Mouse (Mus musculus): ENCODE results near the gene Syt13.

The Syt13 gene

DNA sequence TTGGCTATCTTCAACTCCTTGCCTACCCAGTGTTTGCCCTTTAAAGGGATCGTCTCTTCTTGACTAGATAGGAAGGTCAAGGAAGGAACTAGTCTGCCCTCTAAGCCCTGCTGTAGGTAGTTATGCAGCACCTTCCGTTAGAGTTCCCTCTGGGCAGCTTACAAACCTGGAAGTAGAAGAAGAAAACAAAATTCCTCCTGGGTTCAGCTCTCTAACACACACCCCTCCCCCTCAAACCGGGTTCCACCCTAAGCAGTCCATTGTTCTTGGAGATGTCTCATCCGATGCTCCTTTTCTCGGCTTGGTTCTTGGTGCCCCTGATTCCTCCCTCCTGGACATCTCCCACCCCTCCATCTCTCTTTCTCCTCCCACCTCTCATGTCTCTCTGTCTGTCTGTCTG is 14.8 kb downstream of the Syt13 start:
- no peak for DNase-seq

DNA sequence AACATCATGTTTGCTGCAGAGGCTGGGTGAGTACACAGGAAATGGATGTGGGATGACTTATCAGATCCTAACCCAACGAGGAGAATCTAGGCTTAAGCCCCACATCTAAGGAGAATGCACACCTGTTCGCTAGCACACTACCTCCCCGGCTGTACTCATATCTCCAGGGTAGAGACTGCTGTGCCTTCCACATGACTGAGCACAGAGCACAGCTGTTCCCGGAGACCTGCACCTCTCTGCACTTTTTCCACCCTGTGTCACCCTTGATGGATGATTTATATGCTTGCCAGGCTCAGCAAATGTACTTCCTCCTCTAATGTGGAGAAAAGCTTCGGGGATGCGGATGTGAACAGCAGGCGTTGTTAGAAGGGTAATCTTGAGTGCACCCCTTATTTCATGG is 16.2 kb downstream of the Syt13 start:
- no peak for DNase-seq

DNA sequence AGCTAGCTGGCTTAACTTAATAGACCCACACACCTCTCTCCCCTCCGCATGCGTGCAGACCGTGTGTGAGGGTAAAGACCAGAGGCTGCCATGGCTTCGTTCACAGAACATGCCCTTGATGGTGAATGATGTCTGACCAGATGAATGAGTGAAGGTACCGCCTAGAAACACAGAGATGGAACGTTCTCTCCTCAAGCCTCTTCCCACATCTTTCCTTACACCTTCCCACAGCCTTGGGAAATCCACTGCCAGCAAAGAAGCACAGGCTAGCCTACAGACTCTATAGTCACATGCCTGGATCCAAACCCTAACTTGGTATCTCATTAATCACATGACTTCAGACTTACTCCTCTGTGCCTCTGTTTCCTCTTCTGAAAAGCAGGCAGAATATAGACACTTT is 18.5 kb downstream of the Syt13 start:
- no peak for DNase-seq

DNA sequence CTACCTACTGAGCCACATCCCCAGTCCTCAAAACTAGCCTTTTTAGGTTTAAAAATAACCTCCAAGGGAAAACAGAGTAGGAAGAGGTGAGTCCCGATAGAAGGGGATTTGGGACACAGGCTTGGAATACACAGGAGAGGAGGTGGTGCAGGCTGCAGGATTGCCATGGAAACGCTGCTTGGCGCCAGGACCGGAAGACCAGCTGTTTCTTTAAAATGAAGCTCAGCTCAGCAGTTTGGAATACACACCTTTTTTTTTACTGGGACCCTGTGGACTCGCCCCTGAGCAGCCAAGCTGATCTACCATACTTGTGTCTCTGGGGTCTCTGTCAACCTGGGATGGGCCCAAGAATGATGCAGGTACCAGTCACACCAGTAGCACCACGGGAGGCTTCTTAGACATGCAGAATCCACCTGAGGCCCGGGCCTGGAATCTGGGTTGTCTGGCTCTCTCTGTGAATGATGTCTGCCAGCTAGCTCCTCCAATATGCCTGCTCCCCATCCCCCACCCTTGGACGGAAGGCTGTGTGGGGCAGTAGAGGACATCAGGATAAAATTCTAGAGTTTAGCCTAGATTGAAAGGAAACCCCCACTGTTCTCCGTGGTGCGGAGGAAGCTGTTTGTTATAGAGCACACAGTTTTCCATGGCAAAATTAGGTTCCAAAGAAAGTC is 19.5 kb downstream of the Syt13 start:
- peak; percentile 73 for DNase-seq

DNA sequence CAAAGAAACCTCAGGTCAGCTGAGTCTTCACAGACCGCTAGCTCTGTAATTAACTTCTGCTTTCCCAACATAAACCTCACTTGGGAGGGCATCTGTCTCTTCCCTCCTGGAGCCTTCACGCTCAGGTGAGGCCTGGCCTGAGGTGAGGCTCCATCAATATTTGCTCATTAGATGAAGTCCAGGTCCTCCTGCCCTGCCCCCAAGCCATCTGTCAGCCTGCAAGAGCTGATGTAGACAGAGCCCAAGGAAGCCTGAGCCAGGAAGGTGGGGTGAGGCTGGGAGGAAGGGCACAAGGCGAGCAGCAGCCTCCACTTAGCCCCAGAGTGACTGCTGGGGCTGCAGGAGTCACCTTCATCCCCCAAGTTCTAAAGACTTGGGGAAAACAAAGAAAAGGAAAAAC is 20.6 kb downstream of the Syt13 start:
- DNase-seq: peak; percentile 95

DNA sequence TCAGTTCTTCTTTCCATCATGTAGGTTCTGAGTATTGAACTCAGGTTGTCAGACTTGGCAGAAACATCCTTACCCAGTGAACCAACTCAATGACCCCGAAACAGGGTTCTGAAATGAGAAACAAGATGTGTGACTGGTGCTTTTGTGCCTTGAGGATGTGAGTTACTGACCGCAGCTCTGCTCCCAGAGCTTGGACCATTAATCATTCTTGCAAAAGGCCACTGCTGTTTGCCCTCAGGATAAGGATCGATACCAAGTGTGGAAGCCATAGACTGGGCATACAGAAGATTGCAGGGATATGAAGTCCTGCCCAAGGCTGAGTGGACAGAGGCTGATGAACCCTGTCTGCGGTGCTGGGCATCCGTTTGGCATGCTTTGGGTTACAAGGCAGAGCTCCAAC is 23.2 kb downstream of the Syt13 start:
- no peak for DNase-seq

DNA sequence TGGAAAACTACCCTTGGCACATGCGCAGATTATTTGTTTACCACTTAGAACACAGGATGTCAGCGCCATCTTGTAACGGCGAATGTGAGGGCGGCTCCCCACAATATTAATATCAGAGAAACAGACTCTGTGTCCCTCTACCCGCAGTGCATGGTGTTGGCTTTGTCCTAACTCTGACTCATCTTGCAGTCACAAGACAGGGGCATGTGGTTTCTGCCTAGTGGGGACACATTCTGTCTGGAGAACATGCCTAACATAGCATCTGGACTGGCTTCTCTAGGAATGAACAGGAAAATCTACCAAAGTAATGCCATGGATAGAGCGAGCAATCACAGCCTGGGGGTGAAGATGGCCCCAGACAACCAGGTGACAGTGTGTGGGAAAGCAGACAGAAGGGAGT is 23.9 kb downstream of the Syt13 start:
- DNase-seq: no peak

DNA sequence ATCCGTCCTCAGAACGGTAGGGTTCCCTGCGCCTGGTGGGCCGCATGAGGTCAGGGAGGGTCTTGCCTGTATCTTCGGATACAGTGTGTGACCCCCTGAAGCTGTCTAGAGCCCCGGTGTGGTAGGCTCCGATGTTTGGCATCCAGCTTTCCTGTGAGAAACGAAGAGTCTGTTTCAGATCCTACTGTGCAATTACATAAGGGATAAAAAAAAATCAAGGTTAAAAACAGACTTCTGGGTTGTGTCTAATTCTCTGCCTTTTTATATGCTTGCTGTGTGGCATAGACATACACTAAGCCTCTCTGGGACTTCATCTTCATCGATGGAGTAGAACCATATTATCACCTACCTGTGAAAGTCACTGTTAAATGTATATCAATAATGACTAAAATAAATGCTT is 26.1 kb downstream of the Syt13 start:
- no peak for DNase-seq

DNA sequence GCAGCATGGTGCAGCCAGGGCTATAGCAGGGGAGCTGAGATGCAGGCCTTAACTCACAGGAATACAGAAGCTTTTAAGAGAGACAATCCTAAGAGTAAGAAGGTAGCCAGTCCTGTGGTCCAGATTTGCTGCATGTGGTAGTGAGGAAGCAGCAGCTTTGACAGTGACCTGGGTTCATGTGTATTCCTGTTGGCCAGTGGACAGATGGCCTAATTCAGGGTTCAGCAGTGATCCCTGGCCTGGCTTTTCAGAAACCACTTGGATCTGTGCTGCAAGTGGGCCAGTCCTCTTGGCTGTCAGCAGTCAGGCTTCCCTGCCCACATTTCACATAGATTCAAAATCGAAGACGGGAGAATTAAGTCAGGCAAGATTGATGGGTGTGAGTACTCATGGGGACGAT is 26.6 kb downstream of the Syt13 start:
- DNase-seq: peak; percentile 71

DNA sequence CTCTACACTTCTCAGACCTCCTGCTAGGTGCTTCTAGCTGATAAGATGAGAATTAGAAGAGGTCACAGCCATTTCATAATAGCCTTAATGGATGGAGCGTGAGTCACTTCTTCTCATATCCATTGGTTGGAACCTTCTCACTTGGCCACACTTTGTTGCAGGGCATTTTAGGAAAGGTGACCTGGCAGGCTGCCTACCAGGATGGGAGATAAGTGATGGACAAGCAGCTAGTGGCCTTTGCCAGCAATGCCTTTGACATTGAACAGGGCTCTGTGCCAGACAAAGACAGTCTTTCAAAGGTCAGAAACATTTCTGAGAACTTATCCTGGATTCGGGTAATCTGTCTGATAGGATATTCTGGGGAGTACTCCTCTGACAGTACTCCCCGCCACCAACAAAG is 28.5 kb downstream of the Syt13 start:
- DNase-seq: no peak

DNA sequence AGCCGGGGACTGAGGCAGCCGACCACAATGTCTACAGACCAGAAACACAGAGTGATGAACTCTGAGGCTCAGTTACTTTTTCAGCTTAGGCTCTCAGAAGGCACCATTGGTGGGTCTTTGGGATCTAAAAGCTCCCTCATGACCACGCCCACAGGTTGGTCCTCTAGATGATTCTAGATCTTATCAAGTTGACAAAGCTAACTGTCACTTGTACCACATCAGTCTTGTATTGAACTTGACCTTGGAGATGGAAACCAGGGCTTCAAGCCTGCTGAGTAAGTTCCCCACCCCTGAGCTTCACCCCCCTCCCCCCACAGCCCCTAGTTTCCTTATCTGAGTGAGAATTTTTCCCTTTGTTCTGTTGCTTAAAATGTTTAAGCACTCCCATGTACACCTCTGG is 29.5 kb downstream of the Syt13 start:
- no peak for DNase-seq

DNA sequence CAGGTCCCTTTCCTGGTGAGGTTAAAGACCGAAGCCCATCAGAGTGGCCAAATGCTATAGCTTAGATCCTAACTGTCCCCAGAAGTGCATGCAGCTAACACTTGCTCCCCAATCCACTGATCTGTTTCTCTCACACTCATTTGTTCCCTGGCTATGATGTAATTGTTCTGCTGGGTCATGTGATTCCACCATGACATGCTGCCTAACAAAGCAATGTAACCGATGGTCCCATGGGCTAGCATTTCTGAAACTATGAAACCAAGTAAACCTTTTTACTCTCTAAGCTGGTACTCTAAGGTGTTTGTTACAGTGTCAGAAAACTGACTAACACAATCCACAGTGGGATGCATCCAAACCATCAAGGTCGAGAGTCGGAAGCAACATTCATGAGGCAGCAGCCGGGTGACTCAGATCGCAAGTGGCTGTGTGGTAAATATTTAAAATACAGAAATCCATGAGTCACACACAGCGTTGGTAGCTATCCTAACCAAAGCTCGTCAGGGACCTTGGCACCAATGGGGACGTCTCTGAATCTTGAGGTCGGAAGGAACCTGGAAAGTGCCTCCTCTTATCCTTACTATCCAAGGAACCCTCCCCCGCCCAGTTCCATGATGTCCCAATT is 30.3 kb downstream of the Syt13 start:
- DNase-seq: peak; percentile 9

DNA sequence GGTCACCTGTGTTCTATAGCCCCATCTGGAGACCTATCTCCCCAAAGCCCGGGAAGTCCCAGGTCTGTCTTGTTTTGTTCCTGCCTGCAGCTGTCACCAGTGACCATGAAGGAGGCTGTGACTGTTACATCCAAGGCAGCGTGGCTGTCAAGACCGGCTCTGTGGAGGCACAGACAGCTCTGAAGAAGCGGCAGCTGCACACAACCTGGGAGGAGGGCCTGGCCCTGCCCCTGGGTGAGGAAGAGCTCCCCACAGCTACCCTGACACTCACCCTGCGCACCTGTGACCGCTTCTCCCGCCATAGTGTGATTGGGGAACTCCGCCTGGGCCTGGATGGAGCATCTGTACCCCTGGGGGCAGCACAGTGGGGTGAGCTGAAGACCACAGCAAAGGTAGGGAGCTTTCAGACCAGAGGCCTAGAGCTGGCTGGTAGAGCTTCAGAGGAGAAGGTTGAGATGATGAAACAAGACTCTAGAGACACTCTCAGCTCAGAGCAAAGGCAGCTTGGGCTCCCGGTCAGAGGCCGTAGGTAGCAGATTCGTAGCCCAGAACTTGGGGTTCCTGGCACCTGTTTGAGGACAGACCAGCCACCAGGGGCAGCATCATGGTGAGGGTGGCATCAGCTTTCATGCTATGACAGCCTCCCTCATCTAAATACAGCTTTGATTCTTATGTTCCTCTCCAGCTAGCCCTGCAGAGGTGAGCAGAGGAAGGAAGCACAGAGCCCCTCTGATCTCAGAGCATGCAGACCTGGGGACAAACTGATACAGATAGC is 31.1 kb downstream of the Syt13 start:
- peak; percentile 18 for DNase-seq

DNA sequence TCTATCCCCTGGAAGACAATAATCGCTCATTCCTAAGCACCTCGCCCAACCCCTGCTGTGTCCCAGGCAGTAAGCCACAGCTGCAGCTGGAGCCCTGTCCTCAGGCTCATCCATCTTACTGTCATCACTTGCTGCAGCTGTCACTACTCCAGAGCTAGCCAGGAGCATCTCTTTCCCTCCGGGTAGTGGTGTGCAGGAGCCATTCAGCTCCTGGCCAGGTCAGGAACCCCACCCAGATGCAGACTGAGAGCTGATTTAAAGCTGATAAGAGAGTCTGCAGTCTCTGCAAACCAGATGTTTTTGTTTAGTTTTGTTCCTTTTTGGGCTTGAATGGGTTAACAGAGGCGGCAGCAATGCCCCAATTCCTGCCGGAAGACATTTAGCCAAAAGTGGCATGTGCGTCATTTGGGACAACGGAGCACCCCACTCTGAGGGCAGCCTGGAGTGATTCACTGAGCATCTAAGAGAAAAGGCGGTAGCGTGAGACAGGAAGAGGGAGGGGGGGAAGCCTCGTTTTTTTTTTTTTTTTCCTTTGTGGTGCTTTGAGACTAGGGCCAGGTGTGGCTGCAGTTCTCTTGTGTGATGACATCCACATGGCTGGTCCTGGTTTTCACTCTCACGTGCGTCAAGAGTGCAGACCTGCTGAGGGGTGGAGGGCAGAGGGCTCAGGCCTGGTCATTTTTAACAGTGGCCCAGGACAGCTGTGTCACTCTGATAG is 33.2 kb downstream of the Syt13 start:
- peak; percentile 36 for DNase-seq

DNA sequence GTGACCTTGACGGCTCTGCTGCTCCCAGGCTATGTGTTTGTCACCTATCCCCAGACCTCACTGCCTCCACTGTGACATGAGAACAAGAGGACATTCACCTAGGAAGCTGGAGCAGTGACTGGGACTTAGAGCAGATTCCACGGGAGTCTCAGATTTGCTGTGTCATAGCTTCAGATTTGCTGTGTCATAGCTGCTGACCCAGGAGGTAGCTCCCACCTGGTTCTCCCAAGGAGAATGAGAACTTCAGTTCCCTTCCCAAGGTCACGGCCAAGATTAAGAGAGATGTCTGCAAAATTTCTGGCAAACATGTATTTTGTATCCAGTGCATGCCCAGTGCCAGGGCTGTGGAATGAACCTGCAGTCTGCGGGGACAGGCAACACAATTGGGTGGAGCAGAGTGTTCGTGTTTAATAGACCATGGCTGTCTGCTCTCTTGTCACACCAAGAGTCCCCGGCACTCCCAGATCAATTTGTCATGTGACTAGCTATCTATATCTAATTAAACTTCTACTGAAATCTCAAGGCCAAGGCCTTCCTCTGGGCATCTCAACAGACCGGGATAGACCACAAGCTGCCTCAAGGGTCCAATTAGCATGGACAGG is 33.9 kb downstream of the Syt13 start:
- DNase-seq: no peak

DNA sequence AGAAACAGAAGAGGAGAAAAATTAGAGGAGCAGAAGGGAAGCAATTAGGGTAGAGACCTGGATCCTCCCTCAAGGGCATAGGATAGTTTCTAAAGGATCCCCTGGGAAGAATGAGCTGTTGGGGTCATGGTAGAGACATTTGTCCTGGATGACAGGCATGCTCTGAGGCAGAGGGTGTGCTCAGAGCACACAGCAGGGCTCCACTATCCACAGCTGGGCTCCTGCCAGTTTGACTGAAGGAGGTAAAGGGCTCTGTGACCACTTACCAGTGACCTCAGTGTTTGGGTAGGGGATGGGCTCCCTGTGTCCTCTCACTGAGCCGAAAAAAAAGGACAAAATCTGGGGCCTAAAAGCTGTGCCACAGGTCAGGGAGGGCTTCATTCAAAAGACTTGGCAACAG is 34.6 kb downstream of the Syt13 start:
- DNase-seq: no peak

DNA sequence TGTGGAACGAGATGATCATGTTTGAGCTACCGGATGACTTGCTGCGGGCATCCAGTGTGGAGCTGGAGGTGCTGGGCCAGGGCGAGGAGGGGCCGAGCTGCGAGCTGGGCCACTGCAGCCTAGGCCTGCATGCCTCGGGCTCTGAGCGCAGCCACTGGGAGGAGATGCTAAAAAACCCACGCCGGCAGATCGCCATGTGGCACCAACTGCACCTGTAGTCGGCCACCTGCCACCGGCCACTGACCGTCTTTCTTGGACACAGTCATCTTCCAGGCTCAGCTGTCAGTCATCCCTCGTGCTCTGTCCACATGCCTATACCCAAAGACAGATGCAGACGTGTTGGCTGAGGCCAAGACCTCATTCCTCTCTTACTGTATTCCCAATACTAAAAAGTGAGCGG is 38.6 kb downstream of the Syt13 start:
- peak; percentile 86 for DNase-seq

DNA sequence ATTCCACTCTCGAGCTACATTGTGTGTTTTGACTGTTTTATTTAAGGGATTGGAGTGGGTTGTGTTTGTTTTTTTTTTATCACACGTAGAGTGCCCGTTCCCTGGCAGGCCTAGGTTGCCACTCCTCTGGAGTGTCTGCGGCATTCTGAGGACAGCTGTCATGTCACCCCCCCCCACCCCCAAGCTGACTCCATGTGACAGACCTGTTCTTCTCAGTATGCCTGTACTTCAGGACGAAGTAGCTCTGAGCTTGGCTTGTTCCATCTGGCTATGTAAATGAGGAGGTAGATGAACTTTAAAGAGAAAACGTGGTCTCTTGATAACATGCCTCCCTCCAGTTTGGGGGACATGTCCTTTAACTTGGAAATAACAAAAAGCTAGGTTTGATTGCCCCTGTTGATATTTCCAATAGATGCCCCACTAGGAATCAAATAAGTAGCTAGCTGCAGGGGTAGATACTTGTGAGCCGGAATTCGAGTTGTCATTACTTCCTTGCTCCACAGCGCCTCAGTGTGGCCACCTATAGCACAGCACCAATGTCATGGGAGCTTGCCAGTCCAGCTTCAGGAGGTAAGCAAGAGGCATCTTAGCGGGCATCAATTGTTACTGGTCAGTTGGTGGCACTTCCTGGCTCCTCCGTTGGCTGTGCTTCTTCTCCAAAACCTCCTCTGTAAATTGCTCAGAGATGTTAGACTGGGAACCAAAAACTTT is 39.7 kb downstream of the Syt13 start:
- DNase-seq: peak; percentile 94

DNA sequence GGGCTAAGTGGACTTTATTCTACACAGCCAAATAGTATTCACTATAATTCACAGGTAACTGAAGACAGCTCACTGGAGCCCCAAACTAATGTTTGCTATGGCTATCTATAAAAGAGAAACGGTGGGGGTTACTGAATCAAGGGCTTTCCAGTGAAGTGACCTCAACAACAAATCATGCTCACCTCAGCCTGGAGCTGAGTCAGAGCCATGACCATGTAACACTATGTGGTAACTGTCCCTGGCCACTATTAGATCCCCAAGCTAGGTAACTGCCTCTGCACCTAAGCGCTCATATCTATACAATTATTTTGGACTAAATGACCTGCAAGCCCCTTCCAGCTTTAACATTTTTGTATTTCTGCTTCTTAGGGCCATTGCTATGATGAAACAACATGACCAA is 42.0 kb downstream of the Syt13 start:
- no peak for DNase-seq

DNA sequence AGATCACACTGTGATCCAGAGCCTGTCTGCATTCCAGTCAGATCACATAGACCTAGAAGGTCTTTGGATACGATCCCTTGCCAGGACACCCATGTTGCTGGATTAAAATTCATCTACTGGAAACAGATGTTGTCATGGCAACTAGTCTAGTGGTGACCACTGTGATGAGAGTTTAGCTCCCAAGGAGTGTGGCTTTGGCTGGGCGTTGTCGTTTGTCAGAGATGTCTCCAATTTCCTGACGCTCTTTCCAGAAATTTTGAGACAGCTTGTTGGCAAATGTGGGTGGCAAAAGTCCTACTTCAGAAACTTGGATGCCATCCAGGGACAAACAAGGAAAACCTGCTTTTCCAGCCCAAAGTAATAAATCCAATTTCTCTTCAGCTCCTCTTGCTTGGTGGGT is 43.7 kb downstream of the Syt13 start:
- no peak for DNase-seq

DNA sequence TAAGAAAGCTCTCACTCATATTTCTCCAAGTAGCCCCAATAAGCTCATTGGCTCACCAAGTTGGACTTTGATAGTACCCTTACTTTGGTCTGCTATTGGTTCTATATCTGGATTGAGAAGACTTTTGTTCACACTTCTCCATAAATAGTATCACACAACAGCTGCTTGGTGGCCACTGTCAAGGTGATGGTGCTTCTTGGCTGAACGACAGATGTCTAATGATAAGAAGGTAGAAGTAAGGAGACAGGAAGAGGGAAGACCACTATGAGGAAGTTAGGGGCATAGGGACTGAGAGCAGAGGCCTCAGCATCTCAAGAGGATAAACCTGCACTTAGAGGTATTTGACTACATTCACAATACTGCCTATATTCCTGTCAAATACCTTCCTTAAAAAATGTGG is 49.4 kb downstream of the Syt13 start:
- DNase-seq: no peak

DNA sequence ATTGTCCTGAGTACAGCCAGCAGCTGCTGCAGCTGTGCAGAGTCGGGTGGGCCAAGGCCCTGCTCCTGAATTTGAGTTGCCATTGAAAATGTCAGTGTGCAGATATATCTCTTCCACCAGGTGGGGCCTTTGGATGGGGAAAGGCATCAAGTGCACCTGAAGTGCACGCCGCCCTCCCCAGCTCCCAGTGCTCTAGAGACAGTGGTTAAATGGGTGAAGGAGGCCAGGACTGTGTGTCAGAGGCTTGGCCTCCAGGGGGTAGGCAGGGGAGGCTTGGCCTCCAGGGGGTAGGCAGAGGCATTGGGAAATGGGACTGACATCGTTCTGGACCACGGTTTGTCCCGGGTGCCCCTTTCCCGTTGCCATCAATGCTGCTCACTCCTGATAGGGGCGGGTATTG is 51.4 kb downstream of the Syt13 start:
- DNase-seq: no peak
